Mouse (Mus musculus): Measurements from ENCODE around the gene Kcnk3. TPM values are rescaled to one million over a fixed set of nuclear protein-coding genes. Genes with fewer than 3 reads are reported as not detected.

Gene Kcnk3
- polyA plus RNA-seq, 1 experiment from 2014 or later: 0.27 TPM

Small RNAs within 50 kb of the gene (microRNA-seq; reads per million reads assigned to microRNA genes)
- not detected for gene Mir5625

Other genes with a start within 250 kb of the Kcnk3 start
- gene Otof, start 126.2 kb upstream of the Kcnk3 start, polyA plus RNA-seq (2014; fragmentation: Nextera tagmentation; extraction: Ambion mirVana): 0.25 and 0.59 TPM in 2 replicates
- not detected in 2 replicates for gene 1700001C02Rik, start 122.1 kb upstream of the Kcnk3 start, polyA plus RNA-seq (2014; fragmentation: Nextera tagmentation; extraction: Ambion mirVana)
- not detected in 2 replicates for gene Cib4, start 42.3 kb upstream of the Kcnk3 start, polyA plus RNA-seq (2014; fragmentation: Nextera tagmentation; extraction: Ambion mirVana)
- gene Slc35f6, start 59.8 kb downstream of the Kcnk3 start, polyA plus RNA-seq (2014; fragmentation: Nextera tagmentation; extraction: Ambion mirVana): 22.6 and 28.4 TPM in 2 replicates
- 398 and 399 TPM in 2 replicates for gene Cenpa, start 78.6 kb downstream of the Kcnk3 start, polyA plus RNA-seq (2014; fragmentation: Nextera tagmentation; extraction: Ambion mirVana)
- gene Dpysl5, start 123.4 kb downstream of the Kcnk3 start, polyA plus RNA-seq (2014; fragmentation: Nextera tagmentation; extraction: Ambion mirVana): 81.4 and 89.1 TPM in 2 replicates
- gene Mapre3, start 226.5 kb downstream of the Kcnk3 start, polyA plus RNA-seq (2014; fragmentation: Nextera tagmentation; extraction: Ambion mirVana): 35.0 and 40.5 TPM in 2 replicates